Mouse (Mus musculus) megakaryocyte, adult 5-6 weeks (primary cell): ENCODE measurements around the gene Ppm1j. TPM values are rescaled to one million over a fixed set of nuclear protein-coding genes. Genes with fewer than 3 reads are reported as not detected.
"Not testable (repeated sequence)": the region's sequence is repeated elsewhere in the genome, so short reads cannot be mapped to it uniquely, and the experiment has no call there.

Experiments used
- ATAC-seq: 2 replicates; pipeline ENCODE4 v1.8.0; 2016; ENCODE audit warnings: mild to moderate bottlenecking, inconsistent platforms; ENCODE audit not compliant: poor library complexity, severe bottlenecking
- total RNA-seq, 2 experiments: library from RNA; stranded (forward) in 1 of 2; stranded (reverse) in 1 of 2; fragments of 153-499, 151-499 nt in 1 of 2; fragments of 221-1000, 200-1000 nt in 1 of 2; gene quantifications; 2 replicates each; pipeline versions ENCODE4 v1.2.3 to v1.2.4; 2015 to 2017

Ppm1j gene
- total RNA-seq, 2 experiments from 2014 or later = 0.44 to 0.56 TPM

- ATAC-seq = no peak
Observed at GRCm38 (mm10) chr3:104811752-104812151, 30.9 kb downstream of the Ppm1j start.

- no peak for ATAC-seq
Observed at GRCm38 (mm10) chr3:104812254-104812653, 31.4 kb downstream of the Ppm1j start.

GRCm38 (mm10) chr3:104813227-104813626 is 32.4 kb downstream of the Ppm1j start:
- ATAC-seq = not testable (repeated sequence)

- no peak for ATAC-seq
Observed at GRCm38 (mm10) chr3:104814746-104815145, 33.9 kb downstream of the Ppm1j start.

- no peak for ATAC-seq
Observed at GRCm38 (mm10) chr3:104815346-104815745, 34.5 kb downstream of the Ppm1j start.

- ATAC-seq = no peak
Observed at GRCm38 (mm10) chr3:104816130-104816529, 35.3 kb downstream of the Ppm1j start.

GRCm38 (mm10) chr3:104817481-104817990 is 36.7 kb downstream of the Ppm1j start:
- peak; percentile 48 for ATAC-seq

DNA sequence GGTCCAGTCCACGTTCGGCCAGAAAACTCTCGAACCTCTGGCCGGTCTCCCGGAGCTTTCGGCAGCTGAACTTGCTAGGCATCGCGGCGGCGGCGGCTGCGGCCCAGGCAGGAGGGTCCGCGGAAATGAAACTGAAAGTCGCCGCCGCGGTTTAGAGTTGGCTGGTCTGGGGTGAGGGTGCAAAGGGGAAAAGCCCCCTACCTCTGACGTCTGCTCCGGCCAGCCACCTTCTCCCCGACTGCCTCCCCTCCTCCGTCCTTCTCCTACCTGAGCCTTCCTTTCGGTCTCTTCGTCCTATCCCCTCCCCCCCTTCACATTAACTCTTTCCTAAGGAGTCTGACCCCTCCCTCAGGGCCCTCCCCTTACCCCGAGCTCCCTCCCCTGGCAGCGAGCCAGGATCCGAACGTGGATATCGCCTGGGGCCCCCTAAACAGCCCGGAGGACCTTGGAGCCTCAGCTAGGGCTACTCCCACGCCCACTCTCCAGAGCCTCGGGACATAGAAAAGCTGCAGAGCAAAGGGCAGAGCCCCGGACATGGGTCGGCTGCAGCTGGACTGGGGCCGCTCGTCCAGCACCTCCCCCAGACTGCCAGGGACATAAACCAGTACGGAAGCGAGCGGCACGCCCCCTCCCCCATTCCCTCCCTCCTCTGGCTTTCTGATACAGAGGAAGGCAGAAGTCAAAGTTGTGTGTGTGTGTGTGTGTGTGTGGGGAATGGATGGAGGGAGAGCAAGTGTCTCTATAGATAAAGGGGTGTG is 37.3 kb downstream of the Ppm1j start, which contains the start of gene Mov10:
Gene Mov10 (minus strand): TSS at position 573 of the 758 bp plus-strand sequence.
- ATAC-seq = peak; percentile 74

- ATAC-seq = no peak
Observed at GRCm38 (mm10) chr3:104818749-104819134, 37.9 kb downstream of the Ppm1j start.

- no peak for ATAC-seq
Observed at GRCm38 (mm10) chr3:104820426-104820825, 39.6 kb downstream of the Ppm1j start.

DNA sequence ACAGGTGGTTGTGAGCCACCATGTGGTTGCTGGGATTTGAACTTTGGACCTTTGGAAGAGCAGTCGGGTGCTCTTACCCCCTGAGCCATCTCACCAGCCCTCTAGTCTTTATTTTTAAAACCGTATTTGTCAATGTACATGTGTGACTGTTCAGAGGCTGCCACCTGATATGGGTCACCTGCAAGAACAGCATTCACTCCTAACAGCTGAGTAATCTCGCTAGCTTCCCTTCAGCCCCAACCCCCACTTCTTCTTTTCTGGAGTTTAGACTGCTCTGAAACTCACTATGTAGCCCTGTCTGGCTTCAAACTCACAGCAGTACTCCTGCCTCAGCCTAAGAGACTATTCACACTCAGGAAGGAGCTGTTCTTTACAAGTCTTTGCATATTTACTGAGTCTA is 41.6 kb downstream of the Ppm1j start:
- ATAC-seq = no peak

Other genes with a start within 250 kb of the Ppm1j start
- gene Slc16a1, start 142.4 kb upstream of the Ppm1j start, total RNA-seq (2015) = 7.3 and 9.2 TPM in 2 replicates
- 10.6 and 12.7 TPM in 2 replicates for gene Slc16a1, start 142.4 kb upstream of the Ppm1j start, total RNA-seq (2017)
- gene Fam19a3, start 784 bp downstream of the Ppm1j start, total RNA-seq (2015) = 0.16 TPM in 1 of 2 replicates, not detected in the other
- 0.04 TPM in 1 of 2 replicates, not detected in the other for gene Fam19a3, start 784 bp downstream of the Ppm1j start, total RNA-seq (2017)
- gene Rhoc, start 7.3 kb downstream of the Ppm1j start, total RNA-seq (2015) = 1.4 and 2.1 TPM in 2 replicates
- 2.9 and 3.7 TPM in 2 replicates for gene Rhoc, start 7.3 kb downstream of the Ppm1j start, total RNA-seq (2017)
- gene Mov10, start 37.5 kb downstream of the Ppm1j start, total RNA-seq (2015) = 8.3 and 8.4 TPM in 2 replicates
- gene Mov10, start 37.5 kb downstream of the Ppm1j start, total RNA-seq (2017) = 3.8 TPM in 2 replicates
- gene St7l, start 82.9 kb downstream of the Ppm1j start, total RNA-seq (2015) = 23.3 and 31.8 TPM in 2 replicates
- gene St7l, start 82.9 kb downstream of the Ppm1j start, total RNA-seq (2017) = 27.9 and 30.4 TPM in 2 replicates
- gene Capza1, start 83.4 kb downstream of the Ppm1j start, total RNA-seq (2015) = 365 and 394 TPM in 2 replicates
- 404 and 425 TPM in 2 replicates for gene Capza1, start 83.4 kb downstream of the Ppm1j start, total RNA-seq (2017)
- gene Wnt2b, start 180.9 kb downstream of the Ppm1j start, total RNA-seq (2015) = not detected in 2 replicates
- not detected in 2 replicates for gene Wnt2b, start 180.9 kb downstream of the Ppm1j start, total RNA-seq (2017)